Mouse (Mus musculus) heart, embryonic 14.5 days (tissue): ENCODE data around the gene Ppp1r9a. TPM values are rescaled to one million over a fixed set of nuclear protein-coding genes. Genes with fewer than 3 reads are reported as not detected.
A peak's percentile ranks its signal among the peaks of the same experiment; 100 is the strongest.

Source experiments
- ATAC-seq: fragments of 200-750 bp; cut with Nextera tagmentation; 2 replicates; pipeline ENCODE4 v1.8.0; 2017; ENCODE audit warnings: low read depth, moderate TSS enrichment; ENCODE audit not compliant: insufficient number of reproducible peaks, insufficient read depth, low FRiP score
- H3K27ac ChIP-seq, 2 experiments: fragments of 200-500 bp in 1 of 2; fragments of 300-500 bp in 1 of 2; sonication (generic) in 1 of 2; replicated peaks in 1 of 2; 2 replicates each; pipeline ENCODE4 v1.5.1; 2012 to 2014; ENCODE audit warnings: low read depth in 2 of 2, low read length in 2 of 2, control low read depth in 1 of 2, mild to moderate bottlenecking in 1 of 2, mixed read lengths in 1 of 2; ENCODE audit not compliant: control insufficient read depth in 1 of 2, insufficient read depth in 1 of 2
- H3K27me3 ChIP-seq: fragments of 300-500 bp; sonication (generic); 2 replicates; pipeline ENCODE4 v1.6.1; 2014; ENCODE audit warnings: mild to moderate bottlenecking, low read length, control low read depth; ENCODE audit not compliant: control insufficient read depth, insufficient read depth
- H3K36me3 ChIP-seq: fragments of 300-500 bp; sonication (generic); 2 replicates; pipeline ENCODE4 v1.6.1; 2014; ENCODE audit warnings: mild to moderate bottlenecking, control low read depth, low read length, mixed read lengths; ENCODE audit not compliant: control insufficient read depth, insufficient read depth
- H3K4me1 ChIP-seq, 2 experiments: fragments of 200-500 bp in 1 of 2; fragments of 300-500 bp in 1 of 2; sonication (generic) in 1 of 2; 2 replicates each; pipeline ENCODE4 v1.6.1; 2012 to 2014; ENCODE audit warnings: low read length in 2 of 2, control low read depth in 1 of 2, mixed read lengths in 1 of 2; ENCODE audit not compliant: control insufficient read depth in 2 of 2, insufficient read depth in 2 of 2
- H3K4me2 ChIP-seq: fragments of 300-500 bp; sonication (generic); 2 replicates; pipeline ENCODE4 v1.6.1; 2014; ENCODE audit warnings: mild to moderate bottlenecking, low read length
- H3K4me3 ChIP-seq, 2 experiments: fragments of 200-500 bp in 1 of 2; fragments of 300-500 bp in 1 of 2; sonication (generic) in 1 of 2; 2 replicates each; pipeline ENCODE4 v1.5.1; 2012 to 2014; ENCODE audit warnings: low read length in 2 of 2, mild to moderate bottlenecking in 2 of 2, control low read depth in 1 of 2, low read depth in 1 of 2, moderate library complexity in 1 of 2; ENCODE audit not compliant: control insufficient read depth in 1 of 2, insufficient read depth in 1 of 2
- H3K9ac ChIP-seq: fragments of 300-500 bp; sonication (generic); 2 replicates; pipeline ENCODE4 v1.6.1; 2014; ENCODE audit warnings: mild to moderate bottlenecking, low read length
- H3K9me3 ChIP-seq: fragments of 300-500 bp; sonication (generic); 2 replicates; pipeline ENCODE4 v1.6.1; 2016; ENCODE audit warnings: low read length, control low read depth; ENCODE audit not compliant: control insufficient read depth
- WGBS: fragments of 180-500 bp; shearing (Covaris S2); extraction: QIAGEN DNeasy Blood & Tissue Kit; methylation state at CpG from one replicate; pipeline ENCODE4 v1.1.7; 2014; 5-methylcytosine and 5-hydroxymethylcytosine counted together
- polyA plus RNA-seq: library from polyadenylated mRNA; unstranded; fragments of >200 nt; fragmentation: Nextera tagmentation; extraction: Ambion mirVana; gene quantifications from 2 replicates; pipeline ENCODE4 v1.2.1, GENCODE M21; 2014

The Ppp1r9a gene
- polyA plus RNA-seq, 1 experiment from 2014 or later, result 25.5 TPM

GRCm38 (mm10) chr6:5080496-5080895 is 177.8 kb downstream of the Ppp1r9a start:
- no peaks in the 10 kb centered on the region for H3K9me3 ChIP-seq
- no peak overlapping the region for H3K4me2 ChIP-seq
- no peak overlapping the region for H3K4me3 ChIP-seq
- no peaks in the 10 kb centered on the region for H3K36me3 ChIP-seq
- H3K27ac ChIP-seq, result peak overlapping the region in 1 of 2 experiments; percentile 62; a peak in 2 of 4 replicates
- ATAC-seq, result no peak
- H3K9ac ChIP-seq, result no peak overlapping the region
- H3K4me1 ChIP-seq, result peaks cover 7 to 11% of the 10 kb centered on the region in 2 experiments
- no peaks in the 10 kb centered on the region for H3K27me3 ChIP-seq
- WGBS, result 68% methylated on average over 5 of the region's 5 CpGs

DNA sequence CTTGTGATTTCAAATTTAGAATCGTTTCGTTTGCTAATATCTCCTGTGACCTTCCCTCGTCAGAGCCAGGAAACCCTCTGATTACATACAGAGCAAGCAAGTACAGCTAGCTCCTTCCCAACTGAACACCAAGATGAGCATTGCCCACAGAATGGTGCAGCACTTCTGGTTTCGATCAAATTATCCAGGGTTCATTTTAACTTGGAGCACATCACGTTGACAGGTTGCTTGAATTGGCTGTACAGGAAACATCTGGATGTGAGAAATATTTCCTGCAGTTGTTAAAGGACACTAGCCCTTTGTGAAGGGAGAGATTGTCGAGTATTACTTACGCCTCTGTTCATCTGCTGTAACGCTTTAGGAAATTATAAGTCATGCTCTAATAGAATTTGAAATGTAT is 178.4 kb downstream of the Ppp1r9a start:
- Histone ChIP-seq H3K27me3 (no peaks in the 10 kb centered on the region), H3K4me2 (peak overlapping the region; percentile 7; the same call in 1 of the 2 replicates), H3K36me3 (no peaks in the 10 kb centered on the region), H3K27ac (peak overlapping the region in 1 of 2 experiments; percentile 16; a peak in 1 of 4 replicates), H3K4me1 (peaks cover 7 to 11% of the 10 kb centered on the region in 2 experiments), H3K9me3 (no peaks in the 10 kb centered on the region), H3K9ac (no peak overlapping the region), H3K4me3 (no peak overlapping the region)
- ATAC-seq, result peak; percentile 35; the same call in 1 of the 2 replicates
- WGBS, result 50% methylated on average over 8 of the region's 8 CpGs

- Histone ChIP-seq H3K36me3 (no peaks in the 10 kb centered on the region), H3K27me3 (no peaks in the 10 kb centered on the region), H3K9me3 (no peaks in the 10 kb centered on the region), H3K9ac (no peak overlapping the region), H3K4me3 (no peak overlapping the region), H3K27ac (no peak overlapping the region), H3K4me2 (no peak overlapping the region), H3K4me1 (peaks cover 7 to 11% of the 10 kb centered on the region in 2 experiments)
- no peak for ATAC-seq
These were observed 179.4 kb downstream of the Ppp1r9a start for GRCm38 (mm10) chr6:5082144-5082543.

GRCm38 (mm10) chr6:5082740-5083139 is 180.0 kb downstream of the Ppp1r9a start:
- Histone ChIP-seq H3K4me1 (peaks cover 7 to 11% of the 10 kb centered on the region in 2 experiments), H3K4me3 (no peak overlapping the region), H3K9me3 (no peaks in the 10 kb centered on the region), H3K36me3 (no peaks in the 10 kb centered on the region), H3K27me3 (no peaks in the 10 kb centered on the region), H3K27ac (0 out of 4 replicates have a peak overlapping the region, but pooled peaks of 1 of the 2 experiments have one; percentile 16), H3K4me2 (no peak overlapping the region), H3K9ac (no peak overlapping the region)
- WGBS, result 62% methylated on average over 2 of the region's 2 CpGs
- no peak for ATAC-seq

DNA sequence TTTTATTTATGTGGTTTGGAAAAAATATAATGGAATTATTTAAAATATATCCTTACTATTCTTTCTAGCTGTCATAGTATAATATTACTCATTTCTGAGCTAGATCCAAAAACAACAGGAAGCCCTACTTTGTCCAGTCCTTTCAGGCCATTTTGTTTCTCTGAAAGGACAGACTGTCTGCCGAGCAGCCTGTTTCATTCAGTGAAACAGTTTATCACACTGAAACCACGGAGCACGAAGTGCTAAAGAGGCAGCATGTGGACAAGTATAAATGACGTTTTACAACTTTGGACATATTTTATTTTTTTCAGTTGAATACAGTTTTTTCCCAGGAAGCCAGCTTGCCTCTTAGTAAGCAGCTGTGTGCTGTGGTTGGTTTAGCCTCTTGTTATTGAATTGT is 181.2 kb downstream of the Ppp1r9a start:
- Histone ChIP-seq H3K4me1 (peaks cover 4 to 11% of the 10 kb centered on the region in 2 experiments), H3K27me3 (no peaks in the 10 kb centered on the region), H3K27ac (0 out of 4 replicates have a peak overlapping the region, but pooled peaks of 1 of the 2 experiments have one; percentile 24), H3K36me3 (no peaks in the 10 kb centered on the region), H3K9ac (no peak overlapping the region), H3K9me3 (no peaks in the 10 kb centered on the region), H3K4me2 (no peak overlapping the region), H3K4me3 (no peak overlapping the region)
- no peak for ATAC-seq
- 48% methylated on average over 4 of the region's 4 CpGs for WGBS

DNA sequence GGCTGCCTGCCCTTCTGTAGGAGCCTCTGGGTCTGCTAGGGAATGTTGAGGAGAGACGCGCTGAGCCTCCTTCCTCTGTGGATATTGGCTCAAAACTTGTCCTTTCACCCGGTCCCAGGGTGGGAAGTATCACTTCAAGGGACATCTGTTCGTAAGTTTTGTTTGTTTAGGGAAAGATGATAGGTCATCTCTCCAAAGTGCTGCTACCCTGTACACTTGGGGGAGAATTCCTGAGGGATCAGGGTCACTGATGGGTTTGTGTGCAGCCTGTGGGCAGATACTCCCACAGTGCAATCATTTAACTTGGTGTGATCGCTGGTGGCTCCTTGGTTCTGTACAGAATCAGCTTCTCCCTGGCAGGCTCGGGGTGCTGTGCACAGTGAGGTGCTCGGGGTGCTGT is 189.2 kb downstream of the Ppp1r9a start:
- Histone ChIP-seq H3K4me1 (peaks cover 7 to 12% of the 10 kb centered on the region in 2 experiments), H3K9me3 (no peaks in the 10 kb centered on the region), H3K4me2 (no peak overlapping the region), H3K9ac (no peak overlapping the region), H3K4me3 (no peak overlapping the region), H3K36me3 (no peaks in the 10 kb centered on the region), H3K27ac (no peak overlapping the region), H3K27me3 (no peaks in the 10 kb centered on the region)
- no peak for ATAC-seq
- WGBS, result 81% methylated on average over 7 of the region's 7 CpGs

- H3K27ac ChIP-seq, result peak overlapping the region; percentile 34 to 69; a peak in 2 of 4 replicates
- H3K36me3 ChIP-seq, result no peaks in the 10 kb centered on the region
- 84% methylated on average over 4 of the region's 4 CpGs for WGBS
- no peak overlapping the region for H3K4me3 ChIP-seq
- H3K4me2 ChIP-seq, result no peak overlapping the region; the same call in 1 of the 2 replicates
- no peak for ATAC-seq
- no peaks in the 10 kb centered on the region for H3K27me3 ChIP-seq
- no peak overlapping the region for H3K9ac ChIP-seq
- H3K9me3 ChIP-seq, result no peaks in the 10 kb centered on the region
- H3K4me1 ChIP-seq, result peaks cover 7 to 12% of the 10 kb centered on the region in 2 experiments
These were observed 190.1 kb downstream of the Ppp1r9a start for GRCm38 (mm10) chr6:5092795-5093194.

- Histone ChIP-seq H3K9ac (peak overlapping the region; percentile 34; the same call in 1 of the 2 replicates), H3K4me2 (peak overlapping the region; percentile 13; the same call in 1 of the 2 replicates), H3K27ac (peak overlapping the region; percentile 34 to 69), H3K9me3 (no peaks in the 10 kb centered on the region), H3K36me3 (no peaks in the 10 kb centered on the region), H3K4me3 (no peak overlapping the region), H3K27me3 (no peaks in the 10 kb centered on the region), H3K4me1 (peaks cover 7 to 12% of the 10 kb centered on the region in 2 experiments)
- 7% methylated on average over 4 of the region's 4 CpGs for whole genome bisulfite sequencing
- peak; percentile 54 for ATAC-seq
These were observed 190.8 kb downstream of the Ppp1r9a start for GRCm38 (mm10) chr6:5093516-5093915.
